In the genomic region with DNA sequence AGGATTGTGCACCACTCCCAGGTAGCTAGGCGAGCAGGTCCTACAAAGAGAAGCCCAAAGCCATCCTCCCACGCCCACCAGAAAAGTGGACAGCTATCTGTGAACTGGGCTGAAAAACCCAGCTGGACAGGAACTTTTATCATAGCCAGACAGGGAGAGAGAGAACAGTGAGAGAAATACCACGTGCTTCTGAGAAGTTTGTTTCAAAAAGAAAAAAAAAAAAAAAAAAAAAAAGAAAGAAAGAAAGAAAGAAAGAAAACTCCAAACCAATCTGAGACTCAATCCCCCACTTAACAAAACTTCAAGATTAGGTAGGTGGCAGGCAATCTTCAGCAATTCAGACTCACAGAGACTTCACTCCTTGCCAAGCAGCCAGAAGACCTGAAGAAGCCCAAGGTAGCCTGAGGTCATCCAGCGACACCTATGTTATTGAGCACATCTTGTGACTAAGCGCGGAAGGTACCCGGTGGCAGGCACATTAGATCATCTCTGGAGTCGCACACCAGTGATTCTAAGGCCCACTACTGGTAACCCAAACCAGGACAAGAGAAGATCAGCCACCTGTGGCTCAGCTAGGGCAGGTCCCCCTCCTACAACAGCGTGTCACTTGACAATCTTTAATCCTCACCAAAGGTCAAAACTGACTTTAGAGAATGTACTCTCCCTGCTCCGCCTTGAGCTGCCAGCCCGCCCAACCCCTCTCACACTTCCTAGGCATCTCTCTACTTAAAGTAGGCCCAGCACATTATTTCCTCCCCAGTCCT, we compare ENCODE assay signal across 9 mouse cellular contexts.
A peak's percentile ranks its signal among the peaks of the same experiment; 100 is the strongest.
DNase-seq lines count a peak whose midpoint lies in the region; ATAC-seq and TF ChIP-seq lines count a peak whose summit lies in the region.
"Had no signal": no experiment of that assay in that cellular context is flagged by ENCODE, and none has a peak within 500 bp of the region (broad histone marks: within the 10 kb centered on the region; RNA-seq: fewer than 3 reads in every experiment).

No protein-coding gene starts in this region.

- 0 out of 2 replicates have a peak, but pooled peaks cover 5% of the 10 kb centered on the region for H3K36me3 ChIP-seq in heart, embryonic 10.5 days
- no peaks in the 10 kb centered on the region; the same call in 1 of the 2 replicates for H3K36me3 ChIP-seq in ES-E14 (ENCODE audit: control insufficient read depth, insufficient read depth, low read length, poor library complexity, severe bottlenecking)
- no peaks in the 10 kb centered on the region for H3K36me3 ChIP-seq in hindbrain, embryonic 11.5 days (ENCODE audit: control insufficient read depth, insufficient read depth, low read length)
- no peaks in the 10 kb centered on the region for H3K36me3 ChIP-seq in midbrain, embryonic 13.5 days

- no peaks in the 10 kb centered on the region for H3K9me3 ChIP-seq in heart, embryonic 10.5 days
- H3K9me3 ChIP-seq in ES-E14 (ENCODE audit: control insufficient read depth, insufficient read depth, low read depth, low read length) = no peaks in the 10 kb centered on the region
- no peaks in the 10 kb centered on the region for H3K9me3 ChIP-seq in hindbrain, embryonic 11.5 days (ENCODE audit: control insufficient read depth, low read length)
- H3K9me3 ChIP-seq in midbrain, embryonic 13.5 days = no peaks in the 10 kb centered on the region

- H3K4me1 ChIP-seq in heart, embryonic 10.5 days = peaks cover 26% of the 10 kb centered on the region
- H3K4me1 ChIP-seq in ES-E14 (ENCODE audit: control insufficient read depth in 2 of 2, insufficient read depth in 2 of 2, low read length in 2 of 2, poor library complexity in 1 of 2) = peaks cover 4 to 23% of the 10 kb centered on the region in 2 experiments; a peak in 3 of 4 replicates
- no peaks in the 10 kb centered on the region for H3K4me1 ChIP-seq in hindbrain, embryonic 11.5 days (replicated peaks; ENCODE audit: control insufficient read depth, insufficient read depth, low read length)
- peaks cover 29% of the 10 kb centered on the region for H3K4me1 ChIP-seq in midbrain, embryonic 13.5 days (replicated peaks)

- H3K9ac ChIP-seq in ES-E14 (ENCODE audit: insufficient read depth, low read depth, low read length, poor library complexity, severe bottlenecking) = peak overlapping the region; percentile 94; the same call in 1 of the 2 replicates
- H3K9ac ChIP-seq in hindbrain, embryonic 11.5 days (ENCODE audit: low read depth, low read length) = no peak overlapping the region
- H3K9ac ChIP-seq in midbrain, embryonic 13.5 days (replicated peaks) = peak overlapping the region; percentile 90

- in situ Hi-C loops in ES-E14 (cut with MboI; ENCODE audit: low sequenced_read_pairs in 2 of 2, unreplicated experiment in 2 of 2) = no loop called here

- peak overlapping the region; percentile 94 for H3K4me3 ChIP-seq in heart, embryonic 10.5 days
- H3K4me3 ChIP-seq in ES-E14 (ENCODE audit: insufficient read depth in 1 of 2, low read depth in 1 of 2, low read length in 2 of 2, poor library complexity in 1 of 2, severe bottlenecking in 1 of 2) = peak overlapping the region; percentile 94 to 98
- H3K4me3 ChIP-seq in hindbrain, embryonic 11.5 days (ENCODE audit: low read depth, low read length) = peak overlapping the region; percentile 91
- H3K4me3 ChIP-seq in midbrain, embryonic 13.5 days (replicated peaks) = peak overlapping the region; percentile 93

- H3K4me2 ChIP-seq in hindbrain, embryonic 11.5 days (replicated peaks; ENCODE audit: low read depth, low read length) = peak overlapping the region; percentile 90
- H3K4me2 ChIP-seq in midbrain, embryonic 13.5 days (replicated peaks) = peak overlapping the region; percentile 80

- intact Hi-C loops in left cerebral cortex, postnatal 25 days (cut with DNase I) = loop anchor here (1.0 to 5.0 kb wide), 3 partner anchors 169 to 443 kb away; a partner anchor contains a TSS

- DNase-seq in heart, embryonic 10.5 days (ENCODE audit: low spot score) = no peak
- DNase-seq in heart, postnatal 4 days = no peak
- no peak for DNase-seq in ES-E14 (ENCODE audit: low read depth, low spot score)
- peak; percentile 18 for DNase-seq in hindbrain, embryonic 11.5 days (ENCODE audit: low spot score)
- no peak for DNase-seq in urinary bladder, postnatal 36 days (ENCODE audit: low spot score in 2 of 2)
- no peak for DNase-seq in left cerebral cortex, postnatal 25 days (ENCODE audit: low spot score in 2 of 2)
- DNase-seq in kidney, adult 18-20 months = no peak

- 38% methylated on average over 11 of the region's 11 CpGs for WGBS in heart, embryonic 10.5 days
- WGBS in hindbrain, embryonic 11.5 days = 40% methylated on average over 11 of the region's 11 CpGs
- 34% methylated on average over 11 of the region's 11 CpGs for WGBS in midbrain, embryonic 13.5 days

- H3K27me3 ChIP-seq in heart, embryonic 10.5 days (ENCODE audit: insufficient read depth, poor library complexity, severe bottlenecking) = no peaks in the 10 kb centered on the region
- no peaks in the 10 kb centered on the region for H3K27me3 ChIP-seq in hindbrain, embryonic 11.5 days (ENCODE audit: control insufficient read depth, insufficient read depth, low read length)
- H3K27me3 ChIP-seq in midbrain, embryonic 13.5 days = peaks cover 6% of the 10 kb centered on the region; the same call in 1 of the 2 replicates
- H3K27me3 ChIP-seq: Patski had no signal

- ATAC-seq in hindbrain, embryonic 11.5 days (ENCODE audit: low FRiP score) = no peak
- no peak for ATAC-seq in midbrain, embryonic 13.5 days

- H3K27ac ChIP-seq in heart, embryonic 10.5 days = peak overlapping the region; percentile 95
- H3K27ac ChIP-seq in ES-E14 (ENCODE audit: insufficient read depth, low read depth, low read length, poor library complexity, severe bottlenecking) = no peak overlapping the region
- no peak overlapping the region for H3K27ac ChIP-seq in hindbrain, embryonic 11.5 days (ENCODE audit: low read depth, low read length)
- H3K27ac ChIP-seq in midbrain, embryonic 13.5 days = peak overlapping the region; percentile 92; the same call in 1 of the 2 replicates

TF ChIP-seq in ES-E14, 5 proteins besides CTCF, POLR2A, EP300 and RAD21:
- TF ChIP-seq HCFC1 (IDR thresholded peaks at IDR 0.05; ENCODE audit: borderline replicate concordance, insufficient read depth, low read length) (no peak), CHD2 (IDR thresholded peaks at IDR 0.05; ENCODE audit: low read depth, low read length) (no peak), ZC3H11A (IDR thresholded peaks at IDR 0.05; ENCODE audit: borderline replicate concordance, low read depth, low read length) (no peak), MAFK (IDR thresholded peaks at IDR 0.05; ENCODE audit: insufficient read depth, low read depth, low read length) (no peak), ZNF384 (IDR thresholded peaks at IDR 0.05; ENCODE audit: low read depth, low read length) (peak; percentile 58)

Comparison
In these comparisons a context has a peak if more than half of its experiments do, and no peak if none do; other contexts are left out.
1. H3K27ac ChIP-seq: peak in heart, embryonic 10.5 days (single experiment) and midbrain, embryonic 13.5 days (single experiment); none in ES-E14 (single experiment) and hindbrain, embryonic 11.5 days (single experiment).
2. Peak in every context shown above with its lines, with median percentiles within 50 percentile points of each other: H3K4me3 ChIP-seq.